Mouse (Mus musculus): ENCODE data around the gene Ctu1. TPM values are rescaled to one million over a fixed set of nuclear protein-coding genes. Genes with fewer than 3 reads are reported as not detected.

Ctu1 gene
- polyA plus RNA-seq, 1 experiment from 2014 or later, result 4.5 TPM

- H3K27me3 ChIP-seq (ENCODE audit: insufficient read depth, low read length), result no peaks in the 10 kb centered on the region
- H3K27ac ChIP-seq (ENCODE audit: low read depth), result no peak within 1 kb of the TSS
- 41% methylated on average over 6 of the region's 6 CpGs for WGBS (ENCODE audit: insufficient replicate concordance)
- DNase-seq (no peak), ATAC-seq (no peak)
- no peak within 1 kb of the TSS for H3K9ac ChIP-seq (replicated peaks)
- H3K9me3 ChIP-seq (ENCODE audit: low read length), result no peaks in the 10 kb centered on the region
- H3K36me3 ChIP-seq (replicated peaks; ENCODE audit: insufficient read depth, low read length), result no peaks in the 10 kb centered on the region
- no peak within 1 kb of the TSS for H3K4me3 ChIP-seq (ENCODE audit: low read depth, low read length)
- H3K4me1 ChIP-seq (ENCODE audit: insufficient read depth), result no peaks in the 10 kb centered on the region
- TF ChIP-seq EP300 (IDR thresholded peaks at IDR 0.05; ENCODE audit: low read depth), result no peak
- TF ChIP-seq CTCF (IDR thresholded peaks at IDR 0.05; ENCODE audit: low read depth), result no peak
- H3K4me2 ChIP-seq (ENCODE audit: low read depth, low read length), result no peak within 1 kb of the TSS
Measured at GRCm38 (mm10) chr7:43634500-43634899, 37.3 kb upstream of the Ctu1 start, which contains the start of gene Ceacam18. Gene Ceacam18, plus strand, starts transcription at chr7:43634707.

- H3K27ac ChIP-seq (ENCODE audit: low read depth), result peak overlapping the region; percentile 44; the same call in 1 of the 2 replicates
- WGBS (ENCODE audit: insufficient replicate concordance), result 38% methylated on average over 2 of the region's 2 CpGs
- ATAC-seq, result peak; percentile 51
Measured at GRCm38 (mm10) chr7:43636194-43636593, 35.6 kb upstream of the Ctu1 start.

DNA sequence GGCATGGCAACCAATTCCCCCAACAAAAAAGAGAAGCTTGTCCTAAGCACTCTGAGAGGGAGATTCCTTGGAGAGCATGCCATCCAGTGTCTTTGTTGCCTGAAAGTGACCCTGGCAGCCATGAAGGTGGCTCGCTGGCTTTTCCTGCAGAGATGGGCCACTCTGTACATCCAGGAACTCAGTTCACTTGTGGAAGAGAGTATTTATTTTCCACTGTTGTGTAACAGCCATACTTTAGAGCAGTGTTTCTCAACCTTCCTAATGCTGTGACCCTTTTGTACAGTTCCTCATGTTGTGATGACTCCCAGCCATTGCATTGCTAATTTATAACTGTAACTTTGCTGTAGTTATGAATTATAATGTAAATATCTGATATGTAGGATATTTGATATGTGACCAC, 34.7 kb upstream of the Ctu1 start:
- H3K4me1 ChIP-seq (ENCODE audit: insufficient read depth), result no peaks in the 10 kb centered on the region
- no peak overlapping the region for H3K4me2 ChIP-seq (ENCODE audit: low read depth, low read length)
- TF ChIP-seq CTCF (IDR thresholded peaks at IDR 0.05; ENCODE audit: low read depth) (no peak), EP300 (IDR thresholded peaks at IDR 0.05; ENCODE audit: low read depth) (no peak)
- no peaks in the 10 kb centered on the region for H3K36me3 ChIP-seq (replicated peaks; ENCODE audit: insufficient read depth, low read length)
- WGBS (ENCODE audit: insufficient replicate concordance), result 33% methylated on average over 1 of the region's 1 CpGs
- no peak overlapping the region for H3K9ac ChIP-seq (replicated peaks)
- DNase-seq, result no peak
- H3K4me3 ChIP-seq (ENCODE audit: low read depth, low read length), result no peak overlapping the region
- ATAC-seq, result no peak
- no peaks in the 10 kb centered on the region for H3K27me3 ChIP-seq (ENCODE audit: insufficient read depth, low read length)
- H3K27ac ChIP-seq (ENCODE audit: low read depth), result no peak overlapping the region
- no peaks in the 10 kb centered on the region for H3K9me3 ChIP-seq (ENCODE audit: low read length)

More at GRCm38 (mm10) chr7:43636194-43636593, 35.6 kb upstream of the Ctu1 start:
- Histone ChIP-seq H3K4me3 (ENCODE audit: low read depth, low read length) (no peak overlapping the region), H3K4me1 (ENCODE audit: insufficient read depth) (no peaks in the 10 kb centered on the region), H3K4me2 (ENCODE audit: low read depth, low read length) (no peak overlapping the region), H3K9me3 (ENCODE audit: low read length) (no peaks in the 10 kb centered on the region), H3K36me3 (replicated peaks; ENCODE audit: insufficient read depth, low read length) (no peaks in the 10 kb centered on the region), H3K27me3 (ENCODE audit: insufficient read depth, low read length) (no peaks in the 10 kb centered on the region), H3K9ac (replicated peaks) (no peak overlapping the region)
- no peak for TF ChIP-seq EP300 (IDR thresholded peaks at IDR 0.05; ENCODE audit: low read depth)
- no peak for TF ChIP-seq CTCF (IDR thresholded peaks at IDR 0.05; ENCODE audit: low read depth)
- DNase-seq, result no peak

DNA sequence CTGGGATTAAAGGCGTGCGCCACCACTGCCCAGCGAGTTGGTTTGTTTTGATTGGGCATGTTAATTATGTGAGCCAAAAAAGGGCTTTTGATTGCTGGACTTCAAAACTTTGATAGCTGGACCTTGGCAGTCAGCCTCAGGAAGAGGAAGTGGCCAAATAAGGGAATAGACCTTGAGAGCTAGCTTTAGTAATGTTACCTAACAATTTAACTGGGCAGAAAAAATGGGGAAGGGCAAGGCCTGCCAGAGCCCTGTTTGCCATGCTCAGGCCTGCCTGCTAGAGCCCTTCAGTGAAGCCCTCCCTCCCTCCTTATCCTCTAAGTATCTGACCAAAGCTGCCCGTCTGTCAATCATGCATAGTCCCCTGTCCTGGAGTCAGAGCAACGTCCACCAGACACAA, 29.2 kb upstream of the Ctu1 start:
- Histone ChIP-seq H3K27ac (ENCODE audit: low read depth) (peak overlapping the region; percentile 72), H3K4me3 (ENCODE audit: low read depth, low read length) (no peak overlapping the region), H3K9me3 (ENCODE audit: low read length) (no peaks in the 10 kb centered on the region), H3K4me2 (ENCODE audit: low read depth, low read length) (no peak overlapping the region), H3K4me1 (ENCODE audit: insufficient read depth) (no peaks in the 10 kb centered on the region), H3K36me3 (replicated peaks; ENCODE audit: insufficient read depth, low read length) (no peaks in the 10 kb centered on the region), H3K9ac (replicated peaks) (no peak overlapping the region), H3K27me3 (ENCODE audit: insufficient read depth, low read length) (no peaks in the 10 kb centered on the region)
- ATAC-seq (peak; percentile 44), DNase-seq (no peak)
- WGBS (ENCODE audit: insufficient replicate concordance), result 50% methylated on average over 5 of the region's 5 CpGs
- TF ChIP-seq CTCF (IDR thresholded peaks at IDR 0.05; ENCODE audit: low read depth), result no peak
- no peak for TF ChIP-seq EP300 (IDR thresholded peaks at IDR 0.05; ENCODE audit: low read depth)

GRCm38 (mm10) chr7:43643046-43643652, 28.7 kb upstream of the Ctu1 start:
- DNase-seq, result no peak
- Histone ChIP-seq H3K4me1 (ENCODE audit: insufficient read depth) (no peaks in the 10 kb centered on the region), H3K4me3 (ENCODE audit: low read depth, low read length) (no peak overlapping the region), H3K27ac (ENCODE audit: low read depth) (peak overlapping the region; percentile 72), H3K27me3 (ENCODE audit: insufficient read depth, low read length) (no peaks in the 10 kb centered on the region), H3K36me3 (replicated peaks; ENCODE audit: insufficient read depth, low read length) (no peaks in the 10 kb centered on the region), H3K4me2 (ENCODE audit: low read depth, low read length) (no peak overlapping the region), H3K9ac (replicated peaks) (no peak overlapping the region), H3K9me3 (ENCODE audit: low read length) (no peaks in the 10 kb centered on the region)
- peak; percentile 33; the same call in 1 of the 2 replicates for ATAC-seq
- TF ChIP-seq EP300 (IDR thresholded peaks at IDR 0.05; ENCODE audit: low read depth) (no peak), CTCF (IDR thresholded peaks at IDR 0.05; ENCODE audit: low read depth) (no peak)
- 62% methylated on average over 17 of the region's 17 CpGs for WGBS (ENCODE audit: insufficient replicate concordance)

GRCm38 (mm10) chr7:43652683-43653082, 19.1 kb upstream of the Ctu1 start:
- H3K9ac ChIP-seq (replicated peaks), result no peak overlapping the region
- no peak overlapping the region for H3K4me2 ChIP-seq (ENCODE audit: low read depth, low read length)
- WGBS (ENCODE audit: insufficient replicate concordance), result 86% methylated on average over 6 of the region's 6 CpGs
- H3K27me3 ChIP-seq (ENCODE audit: insufficient read depth, low read length), result no peaks in the 10 kb centered on the region
- H3K36me3 ChIP-seq (replicated peaks; ENCODE audit: insufficient read depth, low read length), result 0 out of 2 replicates have a peak, but pooled peaks cover 3% of the 10 kb centered on the region
- H3K4me3 ChIP-seq (ENCODE audit: low read depth, low read length), result no peak overlapping the region
- TF ChIP-seq CTCF (IDR thresholded peaks at IDR 0.05; ENCODE audit: low read depth) (no peak), EP300 (IDR thresholded peaks at IDR 0.05; ENCODE audit: low read depth) (no peak)
- no peak overlapping the region for H3K27ac ChIP-seq (ENCODE audit: low read depth)
- ATAC-seq (no peak), DNase-seq (no peak)
- no peaks in the 10 kb centered on the region for H3K4me1 ChIP-seq (ENCODE audit: insufficient read depth)
- no peaks in the 10 kb centered on the region for H3K9me3 ChIP-seq (ENCODE audit: low read length)
